Mouse (Mus musculus) limb, embryonic 13.5 days (tissue): ENCODE results near the gene Wwp2. TPM values are rescaled to one million over a fixed set of nuclear protein-coding genes. Genes with fewer than 3 reads are reported as not detected.
A peak's percentile ranks its signal among the peaks of the same experiment; 100 is the strongest.

Experiments
- ATAC-seq: fragments of 200-750 bp; cut with Nextera tagmentation; 2 replicates; pipeline ENCODE4 v1.8.0; 2017; ENCODE audit warnings: low read depth, moderate number of reproducible peaks, moderate TSS enrichment; ENCODE audit not compliant: low FRiP score
- H3K27ac ChIP-seq: fragments of 300-500 bp; sonication (generic); 2 replicates; pipeline ENCODE4 v1.5.1; 2015; ENCODE audit warnings: inconsistent platforms, mild to moderate bottlenecking, moderate library complexity
- H3K27me3 ChIP-seq: fragments of 300-500 bp; sonication (generic); 2 replicates; pipeline ENCODE4 v1.6.1; 2015; ENCODE audit warnings: mild to moderate bottlenecking, inconsistent platforms
- H3K36me3 ChIP-seq: fragments of 300-500 bp; sonication (generic); 2 replicates; pipeline ENCODE4 v1.6.1; 2015; ENCODE audit warnings: inconsistent platforms, mild to moderate bottlenecking, moderate library complexity
- H3K4me1 ChIP-seq: fragments of 300-500 bp; sonication (generic); 2 replicates; pipeline ENCODE4 v1.6.1; 2015; ENCODE audit warnings: inconsistent platforms
- H3K4me2 ChIP-seq: fragments of 300-500 bp; sonication (generic); replicated peaks from 2 replicates; pipeline ENCODE4 v1.6.1; 2015; ENCODE audit warnings: inconsistent platforms, mild to moderate bottlenecking, moderate library complexity
- H3K4me3 ChIP-seq: fragments of 300-500 bp; sonication (generic); 2 replicates; pipeline ENCODE4 v1.5.1; 2015; ENCODE audit warnings: moderate library complexity, mild to moderate bottlenecking, inconsistent platforms
- H3K9ac ChIP-seq: fragments of 300-500 bp; sonication (generic); 2 replicates; pipeline ENCODE4 v1.6.1; 2015; ENCODE audit warnings: mild to moderate bottlenecking, inconsistent platforms
- H3K9me3 ChIP-seq: fragments of 300-500 bp; sonication (generic); 2 replicates; pipeline ENCODE4 v1.6.1; 2016; ENCODE audit warnings: inconsistent platforms
- WGBS: fragments of 180-500 bp; shearing (Covaris S2); methylation state at CpG from one replicate; pipeline ENCODE4 v1.1.7; 2015; 5-methylcytosine and 5-hydroxymethylcytosine counted together
- polyA plus RNA-seq: library from polyadenylated mRNA; unstranded; fragments of >200 nt; fragmentation: Nextera tagmentation; extraction: Ambion mirVana; gene quantifications from 2 replicates; pipeline ENCODE4 v1.2.1, GENCODE M21; 2015

The Wwp2 gene
- polyA plus RNA-seq, 1 experiment from 2014 or later, result 329 TPM

DNA sequence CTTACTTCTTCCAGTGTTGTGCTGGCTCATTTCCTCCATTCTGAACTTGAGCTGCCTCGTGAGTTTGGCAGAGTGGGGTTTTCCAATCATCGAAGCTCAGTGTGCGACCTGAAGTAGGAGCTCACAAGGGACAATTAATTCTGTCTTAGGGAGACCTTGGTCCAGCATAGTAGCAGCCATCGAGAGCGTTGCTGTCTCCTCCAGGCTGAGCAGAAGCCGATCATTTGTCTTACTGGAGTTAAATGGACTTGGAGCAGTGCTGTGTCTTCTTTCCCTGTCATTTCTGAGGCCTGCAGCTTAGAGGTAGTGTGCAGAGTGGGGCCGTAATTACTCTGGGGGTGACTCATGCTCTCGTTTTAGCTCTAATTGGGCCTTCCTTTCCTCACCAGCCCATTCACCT lies 62.6 kb downstream of the Wwp2 start:
- peak overlapping the region; percentile 90 for H3K27ac ChIP-seq
- no peaks in the 10 kb centered on the region for H3K9me3 ChIP-seq
- no peak overlapping the region for H3K4me2 ChIP-seq
- peaks cover 59% of the 10 kb centered on the region for H3K4me1 ChIP-seq
- no peak for ATAC-seq
- no peaks in the 10 kb centered on the region for H3K27me3 ChIP-seq
- peaks cover 4% of the 10 kb centered on the region; the same call in 1 of the 2 replicates for H3K36me3 ChIP-seq
- H3K4me3 ChIP-seq, result no peak overlapping the region
- 0 out of 2 replicates have a peak overlapping the region, but pooled peaks have one; percentile 9 for H3K9ac ChIP-seq
- 39% methylated on average over 8 of the region's 8 CpGs for WGBS

DNA sequence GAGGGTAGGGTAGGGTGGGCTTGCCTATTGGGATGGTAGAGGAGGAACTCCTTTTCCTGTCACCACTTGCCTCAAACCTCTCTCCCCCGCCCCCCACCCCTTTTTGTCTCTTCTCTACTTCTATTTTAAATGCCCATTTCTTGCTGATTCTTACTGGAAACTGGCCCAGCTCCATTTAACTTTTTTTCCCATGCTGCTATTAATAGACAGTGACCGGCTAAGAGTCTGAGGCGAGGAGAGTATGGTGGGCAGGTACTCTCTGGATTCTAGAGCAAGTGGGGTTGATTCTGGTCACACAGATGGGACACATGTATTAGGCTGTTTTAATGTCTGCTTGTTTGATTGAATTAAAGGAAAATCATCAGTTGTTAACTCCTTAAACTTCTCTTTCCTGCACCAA lies 63.4 kb downstream of the Wwp2 start:
- WGBS, result 82% methylated on average over 3 of the region's 3 CpGs
- Histone ChIP-seq H3K9me3 (no peaks in the 10 kb centered on the region), H3K4me1 (peaks cover 65% of the 10 kb centered on the region), H3K36me3 (peaks cover 4% of the 10 kb centered on the region; the same call in 1 of the 2 replicates), H3K27me3 (no peaks in the 10 kb centered on the region), H3K27ac (no peak overlapping the region), H3K9ac (no peak overlapping the region), H3K4me3 (no peak overlapping the region), H3K4me2 (no peak overlapping the region)
- ATAC-seq, result no peak

GRCm38 (mm10) chr8:107502407-107502806 lies 66.2 kb downstream of the Wwp2 start:
- Histone ChIP-seq H3K36me3 (peaks cover 16% of the 10 kb centered on the region), H3K9me3 (no peaks in the 10 kb centered on the region), H3K27me3 (no peaks in the 10 kb centered on the region), H3K4me3 (no peak overlapping the region), H3K4me1 (peaks cover 62% of the 10 kb centered on the region), H3K4me2 (no peak overlapping the region), H3K9ac (no peak overlapping the region), H3K27ac (0 out of 2 replicates have a peak overlapping the region, but pooled peaks have one; percentile 29)
- WGBS, result 84% methylated on average over 8 of the region's 8 CpGs
- ATAC-seq, result no peak

- no peak for ATAC-seq
- 75% methylated on average over 3 of the region's 3 CpGs for WGBS
- Histone ChIP-seq H3K4me3 (no peak overlapping the region), H3K9ac (no peak overlapping the region), H3K4me2 (no peak overlapping the region), H3K4me1 (peaks cover 57% of the 10 kb centered on the region), H3K27ac (0 out of 2 replicates have a peak overlapping the region, but pooled peaks have one; percentile 29), H3K9me3 (no peaks in the 10 kb centered on the region), H3K36me3 (peaks cover 21% of the 10 kb centered on the region), H3K27me3 (no peaks in the 10 kb centered on the region)
Measured at GRCm38 (mm10) chr8:107502922-107503321, 66.8 kb downstream of the Wwp2 start.

GRCm38 (mm10) chr8:107503354-107503753 lies 67.2 kb downstream of the Wwp2 start:
- WGBS, result 11% methylated on average over 6 of the region's 6 CpGs
- H3K9ac ChIP-seq, result no peak overlapping the region
- H3K9me3 ChIP-seq, result no peaks in the 10 kb centered on the region
- no peak overlapping the region for H3K4me3 ChIP-seq
- peak; percentile 69 for ATAC-seq
- H3K27me3 ChIP-seq, result no peaks in the 10 kb centered on the region
- peaks cover 53% of the 10 kb centered on the region for H3K4me1 ChIP-seq
- no peak overlapping the region for H3K4me2 ChIP-seq
- peak overlapping the region; percentile 70; the same call in 1 of the 2 replicates for H3K27ac ChIP-seq
- peaks cover 26% of the 10 kb centered on the region for H3K36me3 ChIP-seq

GRCm38 (mm10) chr8:107504239-107504985 lies 68.2 kb downstream of the Wwp2 start:
- H3K4me2 ChIP-seq, result no peak overlapping the region
- no peak overlapping the region for H3K4me3 ChIP-seq
- WGBS, result 78% methylated on average over 13 of the region's 13 CpGs
- H3K4me1 ChIP-seq, result peaks cover 45% of the 10 kb centered on the region
- peaks cover 26% of the 10 kb centered on the region for H3K36me3 ChIP-seq
- H3K27ac ChIP-seq, result peak overlapping the region; percentile 70
- H3K27me3 ChIP-seq, result no peaks in the 10 kb centered on the region
- no peak overlapping the region for H3K9ac ChIP-seq
- no peaks in the 10 kb centered on the region for H3K9me3 ChIP-seq
- ATAC-seq, result no peak

- Histone ChIP-seq H3K27ac (peak overlapping the region; percentile 61), H3K4me2 (no peak overlapping the region), H3K9ac (no peak overlapping the region), H3K9me3 (no peaks in the 10 kb centered on the region), H3K36me3 (peaks cover 26% of the 10 kb centered on the region), H3K27me3 (no peaks in the 10 kb centered on the region), H3K4me3 (no peak overlapping the region), H3K4me1 (peaks cover 42% of the 10 kb centered on the region)
- 70% methylated on average over 4 of the region's 4 CpGs for WGBS
- ATAC-seq, result no peak
Measured at GRCm38 (mm10) chr8:107505271-107505670, 69.1 kb downstream of the Wwp2 start.

DNA sequence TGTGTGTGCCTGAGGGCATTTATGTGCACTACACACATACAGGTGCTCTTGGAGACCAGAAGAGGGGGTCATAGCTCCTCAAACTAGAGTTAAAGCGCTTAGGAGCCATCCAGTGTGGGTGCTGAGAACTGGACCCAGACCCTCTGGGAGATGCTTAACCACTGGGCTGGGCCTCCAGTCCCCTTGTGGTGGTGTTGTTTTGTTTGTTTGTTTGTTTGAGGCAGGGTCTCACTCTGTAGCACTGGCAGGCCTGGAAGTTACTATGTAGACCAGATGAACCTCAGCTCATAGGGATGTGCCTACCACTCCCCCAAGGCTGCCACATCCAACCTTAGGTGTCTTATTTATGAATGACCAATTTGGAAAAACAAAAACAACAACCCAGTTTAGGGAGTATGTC lies 70.9 kb downstream of the Wwp2 start:
- Histone ChIP-seq H3K36me3 (peaks cover 26% of the 10 kb centered on the region), H3K4me3 (no peak overlapping the region), H3K9ac (no peak overlapping the region), H3K27me3 (no peaks in the 10 kb centered on the region), H3K4me2 (no peak overlapping the region), H3K9me3 (no peaks in the 10 kb centered on the region), H3K4me1 (peaks cover 49% of the 10 kb centered on the region), H3K27ac (no peak overlapping the region)
- WGBS, result 100% methylated on average over 1 of the region's 1 CpGs
- ATAC-seq, result no peak

- Histone ChIP-seq H3K4me1 (peaks cover 22% of the 10 kb centered on the region), H3K36me3 (peaks cover 23% of the 10 kb centered on the region), H3K4me3 (no peak overlapping the region), H3K9me3 (no peaks in the 10 kb centered on the region), H3K27me3 (no peaks in the 10 kb centered on the region), H3K4me2 (no peak overlapping the region), H3K9ac (no peak overlapping the region), H3K27ac (peak overlapping the region; percentile 79)
- ATAC-seq, result no peak
- WGBS, result 92% methylated on average over 5 of the region's 5 CpGs
Measured at GRCm38 (mm10) chr8:107510204-107510603, 74.0 kb downstream of the Wwp2 start.

- no peaks in the 10 kb centered on the region for H3K27me3 ChIP-seq
- no peak for ATAC-seq
- H3K4me3 ChIP-seq, result no peak overlapping the region
- peak overlapping the region; percentile 79 for H3K27ac ChIP-seq
- WGBS, result 72% methylated on average over 3 of the region's 3 CpGs
- H3K9me3 ChIP-seq, result no peaks in the 10 kb centered on the region
- H3K4me1 ChIP-seq, result peaks cover 16% of the 10 kb centered on the region
- H3K9ac ChIP-seq, result no peak overlapping the region
- H3K4me2 ChIP-seq, result no peak overlapping the region
- H3K36me3 ChIP-seq, result peaks cover 23% of the 10 kb centered on the region
Measured at GRCm38 (mm10) chr8:107510766-107511165, 74.6 kb downstream of the Wwp2 start.

DNA sequence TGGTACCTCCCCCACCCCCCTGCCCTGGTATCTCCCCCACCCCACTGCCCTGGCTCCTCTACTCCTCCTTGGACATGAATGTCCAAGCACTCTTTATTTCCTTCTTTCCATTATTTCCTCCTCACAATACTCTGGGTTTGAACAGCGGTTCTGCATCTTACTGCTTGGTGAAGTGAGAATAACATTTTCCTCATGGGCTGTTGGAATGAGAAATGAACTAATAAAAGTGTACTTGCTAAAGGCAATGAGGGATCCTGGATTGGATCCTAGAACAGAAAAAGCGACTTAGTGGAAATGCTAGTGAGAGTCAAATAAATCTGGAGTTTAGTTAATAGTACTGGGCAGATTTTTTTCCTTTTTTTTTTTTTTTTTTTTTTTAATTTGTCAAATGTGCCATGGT lies 77.1 kb downstream of the Wwp2 start:
- no peak for ATAC-seq
- Histone ChIP-seq H3K9me3 (no peaks in the 10 kb centered on the region), H3K9ac (no peak overlapping the region), H3K4me1 (peaks cover 9% of the 10 kb centered on the region), H3K4me2 (no peak overlapping the region), H3K4me3 (no peak overlapping the region), H3K27ac (no peak overlapping the region), H3K27me3 (no peaks in the 10 kb centered on the region), H3K36me3 (peaks cover 7% of the 10 kb centered on the region)
- 69% methylated on average over 2 of the region's 2 CpGs for WGBS

DNA sequence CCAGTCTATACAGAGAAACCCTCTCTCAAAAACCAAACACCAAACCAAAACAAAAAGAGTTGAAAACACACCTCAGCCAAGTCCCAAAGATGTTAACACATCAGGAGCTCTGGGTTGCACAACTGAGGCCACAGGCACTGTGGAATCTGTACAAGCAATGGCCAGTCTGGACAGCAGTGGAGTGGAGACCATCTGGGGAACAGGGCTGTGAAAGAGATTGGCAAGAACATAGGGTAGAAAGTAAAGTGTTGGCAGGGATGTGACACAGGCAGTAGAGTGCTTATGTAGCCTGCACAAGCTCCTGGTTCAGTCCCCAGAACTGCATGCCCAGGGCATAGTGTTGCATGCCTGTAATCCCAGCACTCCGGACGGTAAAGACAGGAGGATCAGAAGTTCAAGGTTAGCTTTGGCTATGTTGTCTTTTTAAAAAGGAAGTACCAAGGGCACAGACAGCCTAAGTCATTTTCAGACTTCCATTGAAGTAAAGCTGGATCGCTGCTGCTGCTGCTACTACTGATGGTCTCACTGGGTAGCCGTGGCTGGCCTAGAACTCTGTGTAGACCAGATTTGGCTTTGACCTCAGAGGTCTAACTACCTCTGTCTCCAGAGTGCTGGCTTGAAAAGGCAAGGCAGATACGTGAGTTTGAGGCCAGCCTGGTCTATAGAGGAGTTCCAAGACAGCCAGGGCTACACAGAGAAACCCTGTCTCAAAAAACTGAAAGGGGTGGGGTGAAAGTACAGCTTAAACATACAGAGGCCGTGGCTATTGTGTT lies 79.0 kb downstream of the Wwp2 start:
- Histone ChIP-seq H3K4me2 (no peak overlapping the region), H3K4me1 (peaks cover 22% of the 10 kb centered on the region), H3K27ac (no peak overlapping the region), H3K9ac (no peak overlapping the region), H3K9me3 (no peaks in the 10 kb centered on the region), H3K27me3 (no peaks in the 10 kb centered on the region), H3K4me3 (no peak overlapping the region), H3K36me3 (peaks cover 6% of the 10 kb centered on the region)
- ATAC-seq, result no peak
- WGBS, result 91% methylated on average over 6 of the region's 6 CpGs
